ENCODE assay signal across 9 mouse cellular contexts in the genomic region with DNA sequence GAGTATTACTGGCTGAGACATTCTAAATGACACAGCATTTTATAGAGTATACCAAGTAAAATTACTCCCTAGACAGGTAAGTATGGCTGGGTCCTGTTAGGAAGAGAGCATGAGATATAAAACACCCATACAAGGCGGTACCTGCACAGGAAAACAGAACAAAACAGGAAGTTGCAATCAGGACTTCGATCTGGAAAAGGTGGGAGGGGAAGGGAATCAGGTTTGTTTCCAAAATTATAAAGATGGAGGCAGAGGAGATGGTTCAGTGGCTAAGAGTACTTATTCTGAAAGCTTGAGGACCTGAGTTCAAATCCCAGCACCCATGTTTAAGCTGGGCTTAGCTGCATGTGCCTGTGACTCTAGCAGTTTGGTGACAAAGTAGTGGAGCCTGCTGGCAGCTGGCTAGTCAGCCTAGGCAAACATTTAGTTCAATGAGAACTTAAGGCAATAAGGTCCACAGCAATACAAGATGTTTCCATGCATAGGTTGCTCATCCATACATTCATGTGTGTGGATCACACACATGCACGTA. TPM values are rescaled to one million over a fixed set of nuclear protein-coding genes. Genes with fewer than 3 reads are reported as not detected.
DNase-seq lines count a peak whose midpoint lies in the region; ATAC-seq lines count a peak whose summit lies in the region.
"Had no signal": no experiment of that assay in that cellular context is flagged by ENCODE, and none has a peak within 500 bp of the region (broad histone marks: within the 10 kb centered on the region; RNA-seq: fewer than 3 reads in every experiment).

No protein-coding gene starts in this region.

- peak overlapping the region; percentile 91 for H3K4me3 ChIP-seq in kidney, embryonic 16.5 days (ENCODE audit: low read length)
- peak overlapping the region; percentile 85 for H3K4me3 ChIP-seq in embryonic facial prominence, embryonic 13.5 days
- H3K4me3 ChIP-seq in midbrain, embryonic 15.5 days: peak overlapping the region; percentile 59

- no peaks in the 10 kb centered on the region for H3K27me3 ChIP-seq in kidney, embryonic 16.5 days (ENCODE audit: insufficient read depth, low read length)
- no peaks in the 10 kb centered on the region for H3K27me3 ChIP-seq in embryonic facial prominence, embryonic 13.5 days
- H3K27me3 ChIP-seq in midbrain, embryonic 15.5 days (replicated peaks): no peaks in the 10 kb centered on the region

- ATAC-seq in kidney, embryonic 16.5 days (ENCODE audit: low FRiP score, low TSS enrichment): no peak
- ATAC-seq in embryonic facial prominence, embryonic 13.5 days (ENCODE audit: insufficient number of reproducible peaks, insufficient read depth, low FRiP score, low TSS enrichment, low read depth): no peak
- no peak for ATAC-seq in midbrain, embryonic 15.5 days (replicated peaks)

- peaks cover 29% of the 10 kb centered on the region for H3K36me3 ChIP-seq in kidney, embryonic 16.5 days (ENCODE audit: insufficient read depth, low read length)
- H3K36me3 ChIP-seq in embryonic facial prominence, embryonic 13.5 days: peaks cover 46% of the 10 kb centered on the region
- peaks cover 24% of the 10 kb centered on the region for H3K36me3 ChIP-seq in midbrain, embryonic 15.5 days (replicated peaks)

- H3K27ac ChIP-seq in kidney, embryonic 16.5 days (ENCODE audit: low read length): no peak overlapping the region
- H3K27ac ChIP-seq in embryonic facial prominence, embryonic 13.5 days: no peak overlapping the region
- no peak overlapping the region for H3K27ac ChIP-seq in midbrain, embryonic 15.5 days

- peak overlapping the region; percentile 59 for H3K4me2 ChIP-seq in kidney, embryonic 16.5 days (replicated peaks; ENCODE audit: low read depth, low read length)
- H3K4me2 ChIP-seq in embryonic facial prominence, embryonic 13.5 days: peak overlapping the region; percentile 69
- H3K4me2 ChIP-seq in midbrain, embryonic 15.5 days: peak overlapping the region; percentile 66

- 68% methylated on average over 3 of the region's 3 CpGs for WGBS in kidney, embryonic 16.5 days
- 75% methylated on average over 3 of the region's 3 CpGs for WGBS in embryonic facial prominence, embryonic 13.5 days
- WGBS in midbrain, embryonic 15.5 days: 91% methylated on average over 3 of the region's 3 CpGs

- DNase-seq in kidney, postnatal 25 days: no peak
- peak; percentile 42 for DNase-seq in induced T-regulatory cell, adult 2 months (ENCODE audit: low read depth)
- no peak for DNase-seq in left cerebral cortex, postnatal 14 days (ENCODE audit: low spot score in 2 of 2)
- no peak for DNase-seq in spleen, postnatal 36 days (ENCODE audit: low spot score in 2 of 2)
- no peak for DNase-seq in right cerebral cortex, adult 18-20 months
- DNase-seq: adrenal gland, postnatal 25 days had no signal

- intact Hi-C loops in left cerebral cortex, postnatal 14 days (cut with DNase I): loop anchor here (10.0 kb wide), 1 partner anchor 303 kb away; no protein-coding TSS in a partner anchor

- H3K9ac ChIP-seq in kidney, embryonic 16.5 days (replicated peaks; ENCODE audit: low read length): no peak overlapping the region
- no peak overlapping the region; the same call in 1 of the 2 replicates for H3K9ac ChIP-seq in embryonic facial prominence, embryonic 13.5 days
- H3K9ac ChIP-seq in midbrain, embryonic 15.5 days: no peak overlapping the region; the same call in 1 of the 2 replicates

- peaks cover 23% of the 10 kb centered on the region for H3K4me1 ChIP-seq in kidney, embryonic 16.5 days (ENCODE audit: insufficient read depth, low read length)
- peaks cover 18% of the 10 kb centered on the region for H3K4me1 ChIP-seq in embryonic facial prominence, embryonic 13.5 days
- H3K4me1 ChIP-seq in midbrain, embryonic 15.5 days: peaks cover 30% of the 10 kb centered on the region

- no peaks in the 10 kb centered on the region for H3K9me3 ChIP-seq in kidney, embryonic 16.5 days (ENCODE audit: low read length)
- H3K9me3 ChIP-seq in embryonic facial prominence, embryonic 13.5 days: no peaks in the 10 kb centered on the region
- H3K9me3 ChIP-seq in midbrain, embryonic 15.5 days: no peaks in the 10 kb centered on the region

RNA-seq across cellular contexts. Expression of a gene that starts 1.8 kb away (rescaled TPM):
- polyA plus RNA-seq in kidney, embryonic 16.5 days (2015; fragmentation: Nextera tagmentation; extraction: Ambion mirVana): 540 and 595 TPM in 2 replicates
- 576 and 670 TPM in 2 replicates for polyA plus RNA-seq in embryonic facial prominence, embryonic 13.5 days (2015; fragmentation: Nextera tagmentation; extraction: Ambion mirVana)
- 589 and 658 TPM in 2 replicates for polyA plus RNA-seq in midbrain, embryonic 15.5 days (2015; fragmentation: Nextera tagmentation; extraction: Ambion mirVana)
- total RNA-seq in left cerebral cortex, postnatal 14 days (2021): 100 to 1,000 TPM; 276 TPM

RNA-seq across cellular contexts. Expression of a gene that starts 7.3 kb away (rescaled TPM):
- 6.3 and 9.2 TPM in 2 replicates for polyA plus RNA-seq in kidney, embryonic 16.5 days (2015; fragmentation: Nextera tagmentation; extraction: Ambion mirVana)
- polyA plus RNA-seq in embryonic facial prominence, embryonic 13.5 days (2015; fragmentation: Nextera tagmentation; extraction: Ambion mirVana): 8.0 and 10.3 TPM in 2 replicates
- 11.5 and 14.1 TPM in 2 replicates for polyA plus RNA-seq in midbrain, embryonic 15.5 days (2015; fragmentation: Nextera tagmentation; extraction: Ambion mirVana)
- 10 to 100 TPM; 19.5 to 25.9 TPM for total RNA-seq in left cerebral cortex, postnatal 14 days (2021)

RNA-seq across cellular contexts. Expression of a gene that starts 34.3 kb away (rescaled TPM):
- polyA plus RNA-seq in kidney, embryonic 16.5 days (2015; fragmentation: Nextera tagmentation; extraction: Ambion mirVana): 262 and 297 TPM in 2 replicates
- polyA plus RNA-seq in embryonic facial prominence, embryonic 13.5 days (2015; fragmentation: Nextera tagmentation; extraction: Ambion mirVana): 26.0 and 29.0 TPM in 2 replicates
- 26.5 and 30.0 TPM in 2 replicates for polyA plus RNA-seq in midbrain, embryonic 15.5 days (2015; fragmentation: Nextera tagmentation; extraction: Ambion mirVana)
- total RNA-seq in left cerebral cortex, postnatal 14 days (2021): 10 to 100 TPM in 1 of 2 experiments, 1 to 10 TPM in 1; 8.3 to 10.7 TPM
